Mouse (Mus musculus): Measurements from ENCODE around the gene Axin1. TPM values are rescaled to one million over a fixed set of nuclear protein-coding genes. Genes with fewer than 3 reads are reported as not detected.

Gene Axin1
- polyA plus RNA-seq, 1 experiment from 2014 or later, result 9.3 TPM

Other genes starting within 250 kb of the Axin1 start
- 30.7 and 35.2 TPM in 2 replicates for gene Rab40c, start 219.0 kb upstream of the Axin1 start, polyA plus RNA-seq (2015; fragmentation: Nextera tagmentation; extraction: Ambion mirVana)
- 45.7 and 47.8 TPM in 2 replicates for gene Pigq, start 193.8 kb upstream of the Axin1 start, polyA plus RNA-seq (2015; fragmentation: Nextera tagmentation; extraction: Ambion mirVana)
- gene Nhlrc4, start 193.7 kb upstream of the Axin1 start, polyA plus RNA-seq (2015; fragmentation: Nextera tagmentation; extraction: Ambion mirVana), result 0.42 TPM in 1 of 2 replicates, not detected in the other
- 0.06 and 0.14 TPM in 2 replicates for gene A930017K11Rik, start 186.1 kb upstream of the Axin1 start, polyA plus RNA-seq (2015; fragmentation: Nextera tagmentation; extraction: Ambion mirVana)
- gene Capn15, start 152.9 kb upstream of the Axin1 start, polyA plus RNA-seq (2015; fragmentation: Nextera tagmentation; extraction: Ambion mirVana), result 24.5 and 29.0 TPM in 2 replicates
- 13.1 and 16.8 TPM in 2 replicates for gene Rab11fip3, start 69.1 kb upstream of the Axin1 start, polyA plus RNA-seq (2015; fragmentation: Nextera tagmentation; extraction: Ambion mirVana)
- gene Decr2, start 48.4 kb upstream of the Axin1 start, polyA plus RNA-seq (2015; fragmentation: Nextera tagmentation; extraction: Ambion mirVana), result 39.8 and 40.9 TPM in 2 replicates
- gene Nme4, start 43.1 kb upstream of the Axin1 start, polyA plus RNA-seq (2015; fragmentation: Nextera tagmentation; extraction: Ambion mirVana), result 92.6 and 95.8 TPM in 2 replicates
- 2.0 and 2.7 TPM in 2 replicates for gene Tmem8, start 25.4 kb upstream of the Axin1 start, polyA plus RNA-seq (2015; fragmentation: Nextera tagmentation; extraction: Ambion mirVana)
- gene Mrpl28, start 15.2 kb upstream of the Axin1 start, polyA plus RNA-seq (2015; fragmentation: Nextera tagmentation; extraction: Ambion mirVana), result 178 and 185 TPM in 2 replicates
- gene Pdia2, start 60.4 kb downstream of the Axin1 start, polyA plus RNA-seq (2015; fragmentation: Nextera tagmentation; extraction: Ambion mirVana), result 0.40 TPM in 2 replicates
- 8.7 and 9.6 TPM in 2 replicates for gene Rgs11, start 64.3 kb downstream of the Axin1 start, polyA plus RNA-seq (2015; fragmentation: Nextera tagmentation; extraction: Ambion mirVana)
- gene Arhgdig, start 69.1 kb downstream of the Axin1 start, polyA plus RNA-seq (2015; fragmentation: Nextera tagmentation; extraction: Ambion mirVana), result 6.5 and 7.7 TPM in 2 replicates
- 60.6 and 64.2 TPM in 2 replicates for gene Fam234a, start 105.6 kb downstream of the Axin1 start, polyA plus RNA-seq (2015; fragmentation: Nextera tagmentation; extraction: Ambion mirVana)
- gene Luc7l, start 114.2 kb downstream of the Axin1 start, polyA plus RNA-seq (2015; fragmentation: Nextera tagmentation; extraction: Ambion mirVana), result 96.4 and 102 TPM in 2 replicates

Data from limb, embryonic 15.5 days (tissue).